Mouse (Mus musculus) hindbrain, embryonic 11.5 days (tissue): ENCODE data around the gene Nvl. TPM values are rescaled to one million over a fixed set of nuclear protein-coding genes. Genes with fewer than 3 reads are reported as not detected.

ENCODE experiments used
- ATAC-seq: fragments of 200-750 bp; cut with Nextera tagmentation; 2 replicates; pipeline ENCODE4 v1.8.0; 2017; ENCODE audit warnings: mild to moderate bottlenecking, moderate TSS enrichment, moderate library complexity; ENCODE audit not compliant: low FRiP score
- DNase-seq: peaks from one replicate; pipeline ENCODE4 v3.0.0-alpha.2; 2015; ENCODE audit warnings: low spot score
- H3K27ac ChIP-seq: fragments of 300-500 bp; sonication (generic); 2 replicates; pipeline ENCODE4 v1.5.1; 2014; ENCODE audit warnings: mild to moderate bottlenecking, low read depth, low read length
- H3K27me3 ChIP-seq: fragments of 300-500 bp; sonication (generic); 2 replicates; pipeline ENCODE4 v1.6.1; 2014; ENCODE audit warnings: mild to moderate bottlenecking, low read length, moderate library complexity, mixed read lengths; ENCODE audit not compliant: control insufficient read depth, insufficient read depth
- H3K36me3 ChIP-seq: fragments of 300-500 bp; sonication (generic); 2 replicates; pipeline ENCODE4 v1.6.1; 2014; ENCODE audit warnings: mild to moderate bottlenecking, low read length, moderate library complexity, mixed read lengths; ENCODE audit not compliant: control insufficient read depth, insufficient read depth
- H3K4me1 ChIP-seq: fragments of 300-500 bp; sonication (generic); replicated peaks from 2 replicates; pipeline ENCODE4 v1.6.1; 2014; ENCODE audit warnings: low read length, mixed read lengths; ENCODE audit not compliant: control insufficient read depth, insufficient read depth
- H3K4me2 ChIP-seq: fragments of 300-500 bp; sonication (generic); replicated peaks from 2 replicates; pipeline ENCODE4 v1.6.1; 2014; ENCODE audit warnings: mild to moderate bottlenecking, low read depth, low read length
- H3K4me3 ChIP-seq: fragments of 300-500 bp; sonication (generic); 2 replicates; pipeline ENCODE4 v1.5.1; 2014; ENCODE audit warnings: low read depth, low read length
- H3K9ac ChIP-seq: fragments of 300-500 bp; sonication (generic); 2 replicates; pipeline ENCODE4 v1.6.1; 2014; ENCODE audit warnings: low read depth, low read length
- H3K9me3 ChIP-seq: fragments of 300-500 bp; sonication (generic); 2 replicates; pipeline ENCODE4 v1.6.1; 2016; ENCODE audit warnings: low read length; ENCODE audit not compliant: control insufficient read depth
- WGBS: fragments of 180-500 bp; shearing (Covaris S2); extraction: QIAGEN DNeasy Blood & Tissue Kit; methylation state at CpG from one replicate; pipeline ENCODE4 v1.1.7; 2014; 5-methylcytosine and 5-hydroxymethylcytosine counted together
- polyA plus RNA-seq: library from polyadenylated mRNA; unstranded; fragments of >200 nt; fragmentation: Nextera tagmentation; extraction: Ambion mirVana; gene quantifications from 2 replicates; pipeline ENCODE4 v1.2.1, GENCODE M21; 2014

Nvl gene
- polyA plus RNA-seq, 1 experiment from 2014 or later, result 38.5 TPM

DNA sequence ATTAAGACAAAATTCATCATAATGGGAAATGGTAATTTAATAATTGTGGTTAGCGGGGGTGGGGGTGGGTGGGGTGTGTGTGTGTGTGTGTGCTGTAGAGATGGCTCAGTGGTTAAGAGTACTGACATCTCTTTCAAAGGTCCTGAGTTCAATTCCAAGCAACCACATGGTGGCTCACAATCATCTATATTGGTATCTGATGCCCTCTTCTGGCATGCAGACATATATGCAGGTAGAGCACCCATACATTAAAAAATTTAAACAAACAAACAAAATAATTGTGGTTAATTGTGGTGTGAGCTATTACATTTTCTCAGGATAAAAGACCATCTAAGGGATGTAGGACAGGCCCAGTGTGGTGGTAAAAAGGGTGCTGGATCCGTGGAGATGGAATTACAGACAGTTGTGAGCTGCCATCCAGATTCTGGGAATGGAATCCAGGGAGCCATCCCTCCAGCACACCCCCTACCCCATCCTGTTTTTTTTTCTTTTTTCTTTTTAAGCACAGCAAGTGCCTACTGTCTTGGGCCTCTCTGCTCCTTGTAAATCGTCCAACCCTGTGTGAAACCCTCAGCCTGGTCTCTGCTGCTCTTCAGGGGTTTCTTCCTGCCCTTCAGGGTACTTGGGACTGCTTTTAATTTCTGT is 5.5 kb upstream of the Nvl start:
- 76% methylated on average over 3 of the region's 3 CpGs for WGBS
- Histone ChIP-seq H3K9me3 (no peaks in the 10 kb centered on the region), H3K4me2 (no peak overlapping the region), H3K27ac (no peak overlapping the region), H3K36me3 (no peaks in the 10 kb centered on the region), H3K4me1 (peaks cover 3% of the 10 kb centered on the region; the same call in 1 of the 2 replicates), H3K9ac (no peak overlapping the region), H3K27me3 (no peaks in the 10 kb centered on the region), H3K4me3 (no peak overlapping the region)
- DNase-seq (no peak), ATAC-seq (no peak)

DNA sequence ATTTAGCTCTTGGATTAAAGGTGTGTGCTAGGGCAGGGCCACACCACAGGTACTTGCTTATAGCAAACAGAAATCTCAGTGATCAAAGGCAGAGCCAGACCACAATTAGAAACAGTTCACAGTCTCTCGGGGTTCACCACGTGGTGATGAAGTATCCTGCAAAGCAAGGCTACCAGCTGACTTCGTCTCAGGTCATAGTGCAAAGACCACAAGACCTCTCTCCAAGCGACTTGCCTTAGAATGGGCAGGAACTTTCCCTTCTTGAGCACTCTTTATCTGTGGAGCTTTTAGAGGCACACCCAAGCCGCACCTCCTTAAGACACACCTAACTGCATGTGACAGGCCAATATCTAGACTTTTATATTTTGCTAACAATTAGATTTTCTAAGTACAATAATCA is 4.5 kb upstream of the Nvl start:
- no peak overlapping the region for H3K9ac ChIP-seq
- H3K27me3 ChIP-seq, result no peaks in the 10 kb centered on the region
- H3K4me2 ChIP-seq, result no peak overlapping the region
- no peak overlapping the region for H3K27ac ChIP-seq
- ATAC-seq (no peak), DNase-seq (no peak)
- H3K4me3 ChIP-seq, result no peak overlapping the region
- H3K36me3 ChIP-seq, result no peaks in the 10 kb centered on the region
- no peaks in the 10 kb centered on the region for H3K9me3 ChIP-seq
- WGBS, result 68% methylated on average over 5 of the region's 5 CpGs
- peaks cover 3% of the 10 kb centered on the region; the same call in 1 of the 2 replicates for H3K4me1 ChIP-seq

DNA sequence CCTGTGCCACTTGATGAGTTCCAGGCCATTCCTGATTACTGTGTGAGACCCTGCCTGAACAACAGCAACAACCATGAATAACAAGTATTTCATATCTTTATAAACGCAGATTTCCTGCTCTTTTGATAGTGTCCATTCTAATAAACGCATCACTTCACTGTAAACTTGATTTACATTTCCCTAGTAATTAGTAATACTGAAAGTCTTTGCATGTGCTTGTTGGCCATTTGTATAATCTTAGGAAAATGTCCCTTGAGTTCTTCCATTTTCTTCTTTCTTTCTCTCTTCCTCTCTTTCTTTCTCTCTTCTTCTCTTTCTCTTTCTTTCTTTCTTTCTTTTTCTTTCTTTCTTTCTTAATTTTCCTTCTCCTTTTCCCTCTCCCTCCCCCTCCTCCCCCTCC is 2.2 kb upstream of the Nvl start:
- Histone ChIP-seq H3K27ac (no peak overlapping the region), H3K9me3 (no peaks in the 10 kb centered on the region), H3K36me3 (no peaks in the 10 kb centered on the region), H3K4me3 (no peak overlapping the region), H3K9ac (no peak overlapping the region), H3K27me3 (no peaks in the 10 kb centered on the region), H3K4me1 (no peaks in the 10 kb centered on the region; the same call in 1 of the 2 replicates), H3K4me2 (no peak overlapping the region)
- DNase-seq, result no peak
- WGBS, result 77% methylated on average over 2 of the region's 2 CpGs
- ATAC-seq, result no peak

DNA sequence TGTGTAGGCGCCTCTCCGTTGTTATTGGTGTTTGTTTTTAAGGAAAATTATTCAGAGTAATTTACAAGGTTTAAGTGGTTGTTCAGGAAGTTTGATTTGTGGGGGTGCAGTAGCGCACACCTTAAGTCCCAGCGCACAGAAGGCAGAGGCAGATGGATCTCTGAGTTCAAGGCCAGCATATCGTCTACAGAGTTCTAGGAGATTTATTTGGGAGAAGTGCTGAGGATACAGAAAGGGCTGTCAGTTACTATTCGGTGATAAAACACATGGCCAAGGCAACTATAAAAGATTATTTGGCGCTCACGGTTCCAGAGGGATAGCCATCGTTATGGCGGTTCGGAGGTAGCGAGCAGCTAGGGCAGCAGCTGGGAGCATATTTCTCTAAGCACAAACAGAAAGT is 962 bp upstream of the Nvl start:
- DNase-seq (no peak), ATAC-seq (no peak)
- Histone ChIP-seq H3K9me3 (no peaks in the 10 kb centered on the region), H3K27ac (no peak overlapping the region), H3K27me3 (no peaks in the 10 kb centered on the region), H3K4me3 (peak overlapping the region; percentile 91), H3K4me2 (peak overlapping the region; percentile 65), H3K4me1 (no peaks in the 10 kb centered on the region; the same call in 1 of the 2 replicates), H3K9ac (peak overlapping the region; percentile 73), H3K36me3 (no peaks in the 10 kb centered on the region)
- 23% methylated on average over 12 of the region's 12 CpGs for WGBS

DNA sequence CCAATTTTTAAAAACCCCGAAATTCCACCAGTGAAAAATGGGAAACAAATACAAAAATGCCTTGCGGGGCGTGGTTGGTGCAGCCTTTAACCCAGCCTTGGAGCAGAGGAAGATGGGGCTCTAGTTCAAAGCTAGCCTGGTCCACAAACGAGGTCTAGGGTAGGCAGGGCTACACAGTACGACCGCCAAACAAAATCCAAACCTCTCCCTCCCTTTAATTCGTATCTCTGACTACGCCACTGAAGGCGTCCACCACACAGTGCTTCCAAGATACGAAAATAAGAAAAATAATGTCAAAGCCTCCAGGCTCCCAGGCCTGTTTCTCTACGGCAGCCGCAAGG is 425 bp downstream of the Nvl start:
- WGBS, result under 1% methylated on average over 12 of the region's 12 CpGs
- Histone ChIP-seq H3K27me3 (no peaks in the 10 kb centered on the region), H3K36me3 (no peaks in the 10 kb centered on the region), H3K4me1 (no peaks in the 10 kb centered on the region; the same call in 1 of the 2 replicates), H3K4me3 (peak overlapping the region; percentile 91), H3K27ac (peak overlapping the region; percentile 67; the same call in 1 of the 2 replicates), H3K9ac (peak overlapping the region; percentile 73), H3K4me2 (peak overlapping the region; percentile 61), H3K9me3 (no peaks in the 10 kb centered on the region)
- peak; percentile 51 for ATAC-seq
- no peak for DNase-seq

DNA sequence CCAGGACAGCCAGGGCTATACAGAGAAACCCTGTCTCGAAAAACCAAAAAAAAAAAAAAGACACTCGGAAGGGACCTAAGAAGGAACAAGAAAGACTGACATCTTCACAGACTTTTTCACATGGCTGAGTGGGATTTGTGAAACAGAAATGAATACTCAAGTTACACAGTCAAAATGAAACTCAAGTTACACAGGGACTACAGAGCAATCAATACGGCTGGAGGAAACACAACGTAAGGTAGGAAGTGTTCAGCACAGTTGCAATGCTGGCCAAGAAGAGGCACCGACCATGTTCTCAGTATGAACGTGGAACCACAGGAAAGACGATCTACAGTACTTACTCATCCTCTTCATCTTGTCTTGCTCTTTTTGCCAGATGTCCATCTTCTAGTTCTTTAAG is 5.3 kb downstream of the Nvl start:
- no peak overlapping the region for H3K4me2 ChIP-seq
- 0 out of 2 replicates have a peak, but pooled peaks cover 3% of the 10 kb centered on the region for H3K36me3 ChIP-seq
- no peak for DNase-seq
- H3K4me3 ChIP-seq, result no peak overlapping the region
- no peak overlapping the region for H3K27ac ChIP-seq
- ATAC-seq, result no peak
- 94% methylated on average over 7 of the region's 7 CpGs for whole genome bisulfite sequencing
- H3K4me1 ChIP-seq, result no peaks in the 10 kb centered on the region; the same call in 1 of the 2 replicates
- H3K27me3 ChIP-seq, result no peaks in the 10 kb centered on the region
- H3K9me3 ChIP-seq, result no peaks in the 10 kb centered on the region
- no peak overlapping the region for H3K9ac ChIP-seq

DNA sequence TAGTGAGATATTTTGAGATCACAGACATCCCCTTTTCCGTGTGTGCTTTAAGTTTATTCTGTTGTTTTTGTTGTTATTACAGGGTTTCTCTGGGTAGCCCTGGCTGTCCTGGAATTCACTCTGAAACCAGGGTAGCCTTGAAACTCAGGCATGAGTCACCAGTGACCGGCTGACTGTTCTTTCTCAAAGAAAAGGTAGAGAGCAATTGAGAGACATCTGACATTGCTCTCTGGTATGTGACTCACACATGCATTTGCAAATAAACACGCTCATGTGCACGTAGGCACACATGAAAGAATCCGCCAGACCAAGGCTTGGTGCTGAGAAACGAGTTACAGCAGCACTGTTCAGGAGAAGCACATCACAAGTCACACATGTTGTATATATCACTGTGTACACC is 12.1 kb downstream of the Nvl start:
- H3K4me2 ChIP-seq, result no peak overlapping the region
- 93% methylated on average over 6 of the region's 6 CpGs for WGBS
- H3K4me3 ChIP-seq, result no peak overlapping the region
- no peaks in the 10 kb centered on the region for H3K27me3 ChIP-seq
- no peak for DNase-seq
- H3K4me1 ChIP-seq, result no peaks in the 10 kb centered on the region
- 0 out of 2 replicates have a peak, but pooled peaks cover 6% of the 10 kb centered on the region for H3K36me3 ChIP-seq
- H3K27ac ChIP-seq, result no peak overlapping the region
- no peak for ATAC-seq
- H3K9me3 ChIP-seq, result no peaks in the 10 kb centered on the region
- no peak overlapping the region for H3K9ac ChIP-seq

DNA sequence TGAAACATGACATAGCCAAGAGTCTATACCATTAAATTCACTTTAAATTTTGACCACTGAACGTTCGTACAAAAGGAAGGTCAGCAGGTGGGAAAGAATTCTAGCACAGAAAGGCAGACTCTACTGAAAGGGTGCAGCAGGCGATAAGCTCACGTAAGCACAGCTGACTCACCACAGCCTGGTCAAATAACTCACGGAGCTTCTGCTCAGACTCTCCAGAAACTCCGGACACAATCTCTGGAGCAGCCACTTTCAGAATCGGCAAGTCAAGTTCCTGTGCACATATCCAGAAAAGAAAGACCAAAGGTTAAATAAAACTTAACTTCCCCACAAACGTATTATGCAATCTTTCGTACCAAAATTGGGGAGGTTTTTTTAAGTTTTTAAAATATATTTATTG is 17.2 kb downstream of the Nvl start:
- Histone ChIP-seq H3K9ac (no peak overlapping the region), H3K4me1 (no peaks in the 10 kb centered on the region), H3K4me3 (no peak overlapping the region), H3K9me3 (no peaks in the 10 kb centered on the region), H3K27ac (no peak overlapping the region), H3K4me2 (no peak overlapping the region), H3K36me3 (0 out of 2 replicates have a peak, but pooled peaks cover 5% of the 10 kb centered on the region), H3K27me3 (no peaks in the 10 kb centered on the region)
- ATAC-seq, result no peak
- DNase-seq, result no peak
- 93% methylated on average over 9 of the region's 9 CpGs for WGBS

DNA sequence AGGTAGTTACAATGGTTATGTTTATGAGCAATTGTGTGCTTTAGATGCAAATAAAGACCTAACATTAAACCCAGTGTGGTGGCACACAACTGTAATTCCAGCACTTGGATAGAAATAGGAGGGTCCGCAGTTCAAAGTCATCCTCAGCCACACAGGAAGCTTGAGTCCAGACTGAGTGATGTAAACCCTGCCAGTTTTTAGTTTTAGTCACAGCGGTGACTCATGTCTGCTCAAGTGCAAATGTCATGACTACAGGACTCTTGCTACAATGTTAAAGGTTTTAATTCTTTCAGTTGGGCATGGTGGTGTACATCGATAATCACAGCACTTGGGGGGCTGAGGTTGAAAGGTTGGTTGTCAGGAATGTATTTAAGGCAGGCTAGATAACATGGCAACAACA is 18.1 kb downstream of the Nvl start:
- Histone ChIP-seq H3K4me1 (no peaks in the 10 kb centered on the region), H3K36me3 (0 out of 2 replicates have a peak, but pooled peaks cover 5% of the 10 kb centered on the region), H3K4me2 (no peak overlapping the region), H3K4me3 (no peak overlapping the region), H3K27ac (no peak overlapping the region), H3K9me3 (no peaks in the 10 kb centered on the region), H3K27me3 (no peaks in the 10 kb centered on the region), H3K9ac (no peak overlapping the region)
- WGBS, result 95% methylated on average over 3 of the region's 3 CpGs
- ATAC-seq (no peak), DNase-seq (no peak)
